Mouse (Mus musculus) small intestine, adult 2 months (tissue): Measurements from ENCODE around the gene Rnd1. TPM values are rescaled to one million over a fixed set of nuclear protein-coding genes. Genes with fewer than 3 reads are reported as not detected.

Source experiments
- H3K27ac ChIP-seq: fragments of 200-500 bp; 2 replicates; pipeline ENCODE4 v1.5.1; 2012; ENCODE audit warnings: low read depth, low read length, control low read depth, inconsistent platforms; ENCODE audit not compliant: insufficient read depth
- H3K27me3 ChIP-seq: fragments of 200-500 bp; 2 replicates; pipeline ENCODE4 v1.6.1; 2012; ENCODE audit warnings: mild to moderate bottlenecking, moderate library complexity, low read length, inconsistent platforms; ENCODE audit not compliant: control insufficient read depth, insufficient read depth
- H3K36me3 ChIP-seq: fragments of 200-500 bp; 2 replicates; pipeline ENCODE4 v1.6.1; 2012; ENCODE audit warnings: mild to moderate bottlenecking, low read length, control low read depth, inconsistent platforms; ENCODE audit not compliant: control insufficient read depth, insufficient read depth
- H3K4me1 ChIP-seq: fragments of 200-500 bp; 2 replicates; pipeline ENCODE4 v1.6.1; 2012; ENCODE audit warnings: low read length, inconsistent platforms, mixed read lengths; ENCODE audit not compliant: control insufficient read depth, insufficient read depth, insufficient read length
- H3K4me3 ChIP-seq: fragments of 200-500 bp; 2 replicates; pipeline ENCODE4 v1.5.1; 2012; ENCODE audit warnings: low read depth, mild to moderate bottlenecking, control low read depth, inconsistent platforms, low read length, moderate library complexity
- CTCF ChIP-seq: fragments of 200-500 bp; IDR thresholded peaks from 2 replicates; pipeline ENCODE4 v1.5.1; 2012; ENCODE audit warnings: low read depth, mild to moderate bottlenecking, control low read depth, inconsistent platforms, low read length, moderate library complexity, mixed read lengths; ENCODE audit not compliant: insufficient replicate concordance, insufficient read length; ENCODE audit errors: extremely low read depth
- POLR2A ChIP-seq: fragments of 200-500 bp; IDR thresholded peaks from 2 replicates; pipeline ENCODE4 v1.6.1; 2012; ENCODE audit warnings: low read depth, mild to moderate bottlenecking, control low read depth, inconsistent platforms, low read length, moderate library complexity
- WGBS: fragments of 180-500 bp; shearing (Covaris S2); methylation state at CpG from one replicate; pipeline ENCODE4 v1.1.7; 2018; 5-methylcytosine and 5-hydroxymethylcytosine counted together
- polyA plus RNA-seq: library from polyadenylated mRNA; depleted of rRNA; stranded (reverse); fragments of >200 nt; gene quantifications from 2 replicates; pipeline ENCODE4 v1.2.3, GENCODE M21; 2012

Rnd1 gene
- polyA plus RNA-seq, 1 experiment, result 1.6 TPM

DNA sequence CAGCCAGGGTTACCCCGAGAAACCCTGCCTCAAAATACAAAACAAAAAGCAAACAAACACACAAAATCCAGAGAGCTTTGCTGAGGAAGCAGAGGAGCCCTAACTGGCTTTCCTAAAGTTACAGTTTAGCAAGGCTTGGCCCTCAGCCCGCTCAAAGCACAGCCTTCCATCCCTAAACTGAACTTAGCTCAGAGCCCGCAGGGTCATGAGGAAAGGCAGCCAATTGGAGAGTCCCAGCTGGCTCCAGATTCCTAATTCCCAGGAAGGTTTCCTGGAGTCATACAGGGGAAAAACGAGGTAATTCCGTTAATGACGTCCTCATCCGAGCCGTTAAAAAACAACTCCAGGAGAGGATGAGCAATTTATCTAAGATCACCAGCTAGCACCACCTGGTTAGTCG is 18.5 kb upstream of the Rnd1 start:
- TF ChIP-seq POLR2A (no peak), CTCF (no peak)
- H3K27ac ChIP-seq, result no peak overlapping the region
- 14% methylated on average over 9 of the region's 9 CpGs for WGBS

GRCm38 (mm10) chr15:98692171-98692715 is 15.0 kb upstream of the Rnd1 start:
- TF ChIP-seq POLR2A (no peak), CTCF (no peak)
- Histone ChIP-seq H3K4me1 (no peaks in the 10 kb centered on the region), H3K27me3 (no peaks in the 10 kb centered on the region), H3K4me3 (no peak overlapping the region), H3K36me3 (no peaks in the 10 kb centered on the region), H3K27ac (no peak overlapping the region)
- WGBS, result 38% methylated on average over 11 of the region's 11 CpGs

More for the DNA sequence above, 18.5 kb upstream of the Rnd1 start:
- no peak overlapping the region for H3K4me3 ChIP-seq
- peaks cover 7% of the 10 kb centered on the region; the same call in 1 of the 2 replicates for H3K27me3 ChIP-seq
- H3K4me1 ChIP-seq, result peaks cover 2% of the 10 kb centered on the region; the same call in 1 of the 2 replicates
- no peaks in the 10 kb centered on the region for H3K36me3 ChIP-seq

DNA sequence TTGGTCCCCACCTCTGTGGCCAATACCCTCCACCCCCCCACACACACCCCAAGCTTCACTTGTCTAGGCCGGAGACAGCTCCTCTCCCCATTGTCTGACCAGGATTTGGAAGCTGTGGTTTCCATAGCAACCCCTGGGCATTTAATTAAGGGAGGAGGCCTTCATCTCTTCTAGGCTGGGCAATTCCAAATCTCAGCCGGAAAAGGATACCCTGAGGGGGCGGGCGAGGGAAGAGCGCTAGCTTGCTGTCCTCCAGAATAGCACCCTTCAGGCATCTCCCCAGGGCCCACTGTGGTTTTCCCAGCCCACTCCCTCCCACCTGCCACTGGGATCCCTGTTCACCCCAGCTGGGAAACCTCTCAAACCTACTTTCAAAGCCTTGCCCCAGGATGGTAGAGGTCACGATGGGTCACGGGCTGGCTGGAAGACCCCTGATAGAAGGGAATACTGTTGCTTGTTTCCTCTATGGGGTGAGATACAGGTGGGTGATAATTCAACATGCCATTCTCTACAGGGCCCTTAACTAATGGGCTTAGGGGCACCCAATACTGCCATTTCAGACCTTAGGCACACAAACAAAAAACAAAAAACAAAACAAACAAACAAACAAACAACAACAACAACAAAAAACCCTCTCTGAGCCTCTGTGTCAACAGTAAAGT is 14.4 kb upstream of the Rnd1 start:
- Histone ChIP-seq H3K27me3 (no peaks in the 10 kb centered on the region), H3K27ac (no peak overlapping the region), H3K36me3 (no peaks in the 10 kb centered on the region), H3K4me1 (no peaks in the 10 kb centered on the region), H3K4me3 (no peak overlapping the region)
- 84% methylated on average over 7 of the region's 7 CpGs for WGBS
- TF ChIP-seq CTCF, result no peak
- no peak for TF ChIP-seq POLR2A

- Histone ChIP-seq H3K4me1 (peaks cover 2% of the 10 kb centered on the region; the same call in 1 of the 2 replicates), H3K4me3 (no peak overlapping the region), H3K27me3 (no peaks in the 10 kb centered on the region), H3K36me3 (no peaks in the 10 kb centered on the region), H3K27ac (no peak overlapping the region)
- 61% methylated on average over 2 of the region's 2 CpGs for WGBS
- TF ChIP-seq POLR2A (no peak), CTCF (no peak)
Observed at GRCm38 (mm10) chr15:98689682-98690081, 12.4 kb upstream of the Rnd1 start.

DNA sequence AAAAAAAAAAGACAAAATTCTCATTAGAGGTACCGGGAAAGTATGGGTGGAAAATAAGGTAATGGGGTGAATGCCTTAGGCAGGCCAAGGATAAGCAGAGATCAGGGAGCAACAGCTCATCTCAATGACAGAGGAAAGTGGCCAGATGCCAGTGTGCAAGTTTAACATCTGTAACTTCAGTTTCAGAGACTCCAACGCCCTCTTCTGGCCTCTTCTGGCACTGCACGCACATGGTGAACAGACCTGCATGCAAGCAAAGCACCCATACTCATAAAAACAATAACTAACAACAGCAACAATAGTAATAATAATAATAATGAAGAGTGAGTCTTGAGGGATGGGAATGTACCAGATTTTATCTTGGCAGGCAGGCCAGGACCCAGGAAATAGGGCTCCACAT is 8.7 kb upstream of the Rnd1 start:
- 62% methylated on average over 3 of the region's 3 CpGs for WGBS
- 0 out of 2 replicates have a peak, but pooled peaks cover 2% of the 10 kb centered on the region for H3K27me3 ChIP-seq
- TF ChIP-seq CTCF (peak; percentile 10; the same call in 1 of the 2 replicates), POLR2A (no peak)
- H3K4me3 ChIP-seq, result no peak overlapping the region
- H3K36me3 ChIP-seq, result no peaks in the 10 kb centered on the region
- H3K27ac ChIP-seq, result no peak overlapping the region
- peaks cover 2% of the 10 kb centered on the region; the same call in 1 of the 2 replicates for H3K4me1 ChIP-seq

DNA sequence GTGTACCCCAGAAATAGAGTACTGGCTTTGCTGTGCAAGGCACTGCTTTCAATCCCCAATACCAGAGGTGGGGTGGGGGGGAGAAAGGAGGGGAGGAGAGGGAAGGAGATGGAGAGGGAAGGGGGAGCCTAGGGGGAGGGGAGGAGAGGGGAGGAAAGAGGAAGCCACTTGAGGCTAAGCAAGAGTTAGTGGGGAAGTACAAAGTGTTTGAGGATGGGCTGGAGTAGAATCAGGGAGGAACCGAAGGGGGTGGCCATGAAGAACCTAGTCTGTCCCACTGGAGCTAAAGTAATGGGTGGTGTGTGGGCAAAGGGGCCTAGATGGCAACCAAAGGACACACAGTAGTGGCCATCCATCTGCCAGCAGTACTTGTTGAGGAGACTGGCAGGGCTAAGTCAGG is 6.5 kb upstream of the Rnd1 start:
- TF ChIP-seq POLR2A (no peak), CTCF (no peak)
- no peak overlapping the region for H3K4me3 ChIP-seq
- H3K4me1 ChIP-seq, result peaks cover 2% of the 10 kb centered on the region; the same call in 1 of the 2 replicates
- H3K27me3 ChIP-seq, result 0 out of 2 replicates have a peak, but pooled peaks cover 2% of the 10 kb centered on the region
- 71% methylated on average over 1 of the region's 1 CpGs for WGBS
- H3K36me3 ChIP-seq, result no peaks in the 10 kb centered on the region
- no peak overlapping the region for H3K27ac ChIP-seq

GRCm38 (mm10) chr15:98683177-98683576 is 5.9 kb upstream of the Rnd1 start:
- no peak for TF ChIP-seq CTCF
- no peak for TF ChIP-seq POLR2A
- 63% methylated on average over 10 of the region's 10 CpGs for WGBS
- no peak overlapping the region for H3K4me3 ChIP-seq
- no peak overlapping the region for H3K27ac ChIP-seq
- no peaks in the 10 kb centered on the region for H3K36me3 ChIP-seq
- H3K27me3 ChIP-seq, result 0 out of 2 replicates have a peak, but pooled peaks cover 2% of the 10 kb centered on the region
- H3K4me1 ChIP-seq, result peaks cover 2% of the 10 kb centered on the region; the same call in 1 of the 2 replicates
